Comparison of ENCODE assay signal across 19 mouse cellular contexts in the genomic region with DNA sequence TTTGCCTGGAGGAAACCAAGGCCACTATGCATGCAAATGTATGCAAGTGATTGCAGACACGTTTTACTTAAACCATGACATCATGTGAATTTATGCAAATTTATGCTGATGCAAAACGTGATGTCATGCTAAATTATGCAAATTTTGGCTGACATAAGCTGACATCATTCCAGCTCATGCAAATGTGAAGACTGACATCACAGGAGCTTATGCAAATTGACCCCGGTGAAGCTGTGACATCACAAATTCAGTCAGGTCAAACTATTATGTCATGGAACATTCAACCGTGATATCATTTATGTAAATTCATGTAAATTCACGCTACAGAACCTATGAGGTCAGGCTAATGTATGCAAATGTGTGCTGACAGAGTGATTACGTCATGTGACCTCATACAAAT. TPM values are rescaled to one million over a fixed set of nuclear protein-coding genes. Genes with fewer than 3 reads are reported as not detected.
DNase-seq lines count a peak whose midpoint lies in the region; ATAC-seq lines count a peak whose summit lies in the region.
"Had no signal": no experiment of that assay in that cellular context is flagged by ENCODE, and none has a peak within 500 bp of the region (broad histone marks: within the 10 kb centered on the region; RNA-seq: fewer than 3 reads in every experiment).

No protein-coding gene starts in this region.

- ATAC-seq in intestine, embryonic 14.5 days (replicated peaks; ENCODE audit: low FRiP score, low TSS enrichment, low read depth): no peak
- no peak for ATAC-seq in intestine, embryonic 16.5 days
- ATAC-seq in kidney, embryonic 15.5 days (replicated peaks; ENCODE audit: low FRiP score): no peak

- no peaks in the 10 kb centered on the region for H3K36me3 ChIP-seq in intestine, embryonic 14.5 days (ENCODE audit: control insufficient read depth, insufficient read depth, low read length)
- H3K36me3 ChIP-seq in intestine, embryonic 16.5 days (ENCODE audit: control insufficient read depth, insufficient read depth, low read length): peaks cover 15% of the 10 kb centered on the region; the same call in 1 of the 2 replicates
- H3K36me3 ChIP-seq in kidney, embryonic 15.5 days: peaks cover 30% of the 10 kb centered on the region; the same call in 1 of the 2 replicates

- no peak overlapping the region for H3K27ac ChIP-seq in intestine, embryonic 14.5 days (ENCODE audit: low read depth)
- no peak overlapping the region for H3K27ac ChIP-seq in intestine, embryonic 16.5 days (ENCODE audit: low read length)
- H3K27ac ChIP-seq in kidney, embryonic 15.5 days: no peak overlapping the region
- H3K27ac ChIP-seq: liver, embryonic 15.5 days; neural tube, embryonic 12.5 days; stomach, postnatal 0 days had no signal

- no peaks in the 10 kb centered on the region for H3K27me3 ChIP-seq in intestine, embryonic 14.5 days (replicated peaks; ENCODE audit: control insufficient read depth, insufficient read depth, low read length)
- no peaks in the 10 kb centered on the region for H3K27me3 ChIP-seq in intestine, embryonic 16.5 days (replicated peaks; ENCODE audit: control insufficient read depth, insufficient read depth, low read length)
- H3K27me3 ChIP-seq in kidney, embryonic 15.5 days: no peaks in the 10 kb centered on the region
- H3K27me3 ChIP-seq: liver, embryonic 15.5 days; neural tube, embryonic 12.5 days had no signal

- peak; percentile 74 for DNase-seq in intestine, embryonic 14.5 days (ENCODE audit: low spot score)
- peak; percentile 58 for DNase-seq in CD4-positive helper T cell, adult 2 months (ENCODE audit: low read depth, low spot score)
- peak; percentile 66 for DNase-seq in R1 (ENCODE audit: low read depth, low spot score)
- peak; percentile 68 for DNase-seq in induced T-regulatory cell, adult 2 months (ENCODE audit: low read depth)
- no peak for DNase-seq in layer of hippocampus, postnatal 14 days (ENCODE audit: low spot score in 2 of 2)
- DNase-seq in gastrocnemius, postnatal 25 days: no peak
- DNase-seq: cerebellum, postnatal 36 days; gastrocnemius, postnatal 14 days; kidney, adult 11 months had no signal

- no peak overlapping the region for H3K9ac ChIP-seq in intestine, embryonic 14.5 days (ENCODE audit: low read length)
- no peak overlapping the region for H3K9ac ChIP-seq in intestine, embryonic 16.5 days (ENCODE audit: low read depth, low read length)
- H3K9ac ChIP-seq in kidney, embryonic 15.5 days: no peak overlapping the region
- H3K9ac ChIP-seq: liver, embryonic 15.5 days; neural tube, embryonic 12.5 days had no signal

- no peak overlapping the region for H3K4me2 ChIP-seq in intestine, embryonic 14.5 days (ENCODE audit: low read length)
- H3K4me2 ChIP-seq in intestine, embryonic 16.5 days (ENCODE audit: low read depth, low read length): no peak overlapping the region
- H3K4me2 ChIP-seq in kidney, embryonic 15.5 days: no peak overlapping the region
- H3K4me2 ChIP-seq: liver, embryonic 15.5 days; neural tube, embryonic 12.5 days had no signal

- WGBS in intestine, embryonic 14.5 days: 86% methylated on average over 6 of the region's 6 CpGs
- 84% methylated on average over 6 of the region's 6 CpGs for WGBS in intestine, embryonic 16.5 days
- WGBS in kidney, embryonic 15.5 days: 86% methylated on average over 6 of the region's 6 CpGs

- no peak overlapping the region for H3K4me3 ChIP-seq in intestine, embryonic 14.5 days (ENCODE audit: low read depth, low read length)
- H3K4me3 ChIP-seq in intestine, embryonic 16.5 days (ENCODE audit: low read length): no peak overlapping the region
- H3K4me3 ChIP-seq in kidney, embryonic 15.5 days (replicated peaks): no peak overlapping the region
- H3K4me3 ChIP-seq: erythroblast, embryonic 14.5 days; liver, embryonic 15.5 days; neural tube, embryonic 12.5 days had no signal

- H3K9me3 ChIP-seq in intestine, embryonic 14.5 days (ENCODE audit: control insufficient read depth, low read length): peaks cover 64% of the 10 kb centered on the region
- peaks cover 57% of the 10 kb centered on the region for H3K9me3 ChIP-seq in intestine, embryonic 16.5 days (ENCODE audit: control insufficient read depth, low read length)
- peaks cover 71% of the 10 kb centered on the region for H3K9me3 ChIP-seq in kidney, embryonic 15.5 days (replicated peaks)

- H3K4me1 ChIP-seq in intestine, embryonic 14.5 days (replicated peaks; ENCODE audit: control insufficient read depth, insufficient read depth, low read length): no peaks in the 10 kb centered on the region
- no peaks in the 10 kb centered on the region for H3K4me1 ChIP-seq in intestine, embryonic 16.5 days (ENCODE audit: control insufficient read depth, insufficient read depth, low read length)
- H3K4me1 ChIP-seq in kidney, embryonic 15.5 days: no peaks in the 10 kb centered on the region
- H3K4me1 ChIP-seq: liver, embryonic 15.5 days; neural tube, embryonic 12.5 days had no signal

RNA-seq across cellular contexts. Expression of gene Il3ra, which starts 6.5 kb away (rescaled TPM):
- polyA plus RNA-seq in intestine, embryonic 14.5 days (2014; fragmentation: Nextera tagmentation; extraction: Ambion mirVana): 5.7 and 6.2 TPM in 2 replicates
- polyA plus RNA-seq in intestine, embryonic 16.5 days (2015; fragmentation: Nextera tagmentation; extraction: Ambion mirVana): 6.6 and 6.9 TPM in 2 replicates
- total RNA-seq in layer of hippocampus, postnatal 14 days (2021): 1 to 10 TPM; 2.8 TPM
- polyA plus RNA-seq in kidney, embryonic 15.5 days (2015; fragmentation: Nextera tagmentation; extraction: Ambion mirVana): 4.9 and 5.5 TPM in 2 replicates
- total RNA-seq in gastrocnemius, postnatal 25 days (2021): 1 to 10 TPM; 2.0 to 4.0 TPM

RNA-seq across cellular contexts. Expression of gene Olfr31, which starts 30.0 kb away (rescaled TPM):
- polyA plus RNA-seq in intestine, embryonic 14.5 days (2014; fragmentation: Nextera tagmentation; extraction: Ambion mirVana): not detected in 2 replicates
- polyA plus RNA-seq in intestine, embryonic 16.5 days (2015; fragmentation: Nextera tagmentation; extraction: Ambion mirVana): not detected in 2 replicates
- under 1 TPM in 1 of 2 experiments, not detected in 1; 0.29 TPM for total RNA-seq in layer of hippocampus, postnatal 14 days (2021)
- polyA plus RNA-seq in kidney, embryonic 15.5 days (2015; fragmentation: Nextera tagmentation; extraction: Ambion mirVana): not detected in 2 replicates
- not detected for total RNA-seq in gastrocnemius, postnatal 25 days (2021)
- total RNA-seq: gastrocnemius, postnatal 14 days; layer of hippocampus, adult 18-20 months; left cerebral cortex, postnatal 25 days had no signal
- polyA plus RNA-seq: erythroblast, embryonic 14.5 days; G1E; heart, embryonic 16.5 days; liver, embryonic 15.5 days; neural tube, embryonic 12.5 days; stomach, postnatal 0 days had no signal

RNA-seq across cellular contexts. Expression of gene Olfr721-ps1, which starts 48.5 kb away (rescaled TPM):
- polyA plus RNA-seq in intestine, embryonic 14.5 days (2014; fragmentation: Nextera tagmentation; extraction: Ambion mirVana): not detected in 2 replicates
- polyA plus RNA-seq in intestine, embryonic 16.5 days (2015; fragmentation: Nextera tagmentation; extraction: Ambion mirVana): not detected in 2 replicates
- total RNA-seq in layer of hippocampus, postnatal 14 days (2021): not detected
- not detected in 2 replicates for polyA plus RNA-seq in kidney, embryonic 15.5 days (2015; fragmentation: Nextera tagmentation; extraction: Ambion mirVana)
- total RNA-seq in gastrocnemius, postnatal 25 days (2021): not detected
- total RNA-seq: gastrocnemius, postnatal 14 days; layer of hippocampus, adult 18-20 months; left cerebral cortex, postnatal 25 days had no signal
- polyA plus RNA-seq: erythroblast, embryonic 14.5 days; G1E; heart, embryonic 16.5 days; liver, embryonic 15.5 days; neural tube, embryonic 12.5 days; stomach, postnatal 0 days had no signal

Comparison
In these comparisons a context has a peak if more than half of its experiments do, and no peak if none do; other contexts are left out.
1. DNase-seq: peak in intestine, embryonic 14.5 days (single experiment), CD4-positive helper T cell, adult 2 months (single experiment), R1 (single experiment) and induced T-regulatory cell, adult 2 months (single experiment); none in layer of hippocampus, postnatal 14 days (0 of 2) and gastrocnemius, postnatal 25 days (single experiment).